Mouse (Mus musculus) ES-E14 (cell line): ENCODE data around the gene Rprd1b.

ENCODE experiments used
- MAFK ChIP-seq: IDR thresholded peaks from 2 replicates; pipeline ENCODE4 v1.6.1; 2014; ENCODE audit warnings: mild to moderate bottlenecking, low read depth, low read length, inconsistent platforms; ENCODE audit not compliant: insufficient read depth
- ZNF384 ChIP-seq: IDR thresholded peaks from 2 replicates; pipeline ENCODE4 v1.6.1; 2012; ENCODE audit warnings: low read depth, low read length, inconsistent platforms

DNA sequence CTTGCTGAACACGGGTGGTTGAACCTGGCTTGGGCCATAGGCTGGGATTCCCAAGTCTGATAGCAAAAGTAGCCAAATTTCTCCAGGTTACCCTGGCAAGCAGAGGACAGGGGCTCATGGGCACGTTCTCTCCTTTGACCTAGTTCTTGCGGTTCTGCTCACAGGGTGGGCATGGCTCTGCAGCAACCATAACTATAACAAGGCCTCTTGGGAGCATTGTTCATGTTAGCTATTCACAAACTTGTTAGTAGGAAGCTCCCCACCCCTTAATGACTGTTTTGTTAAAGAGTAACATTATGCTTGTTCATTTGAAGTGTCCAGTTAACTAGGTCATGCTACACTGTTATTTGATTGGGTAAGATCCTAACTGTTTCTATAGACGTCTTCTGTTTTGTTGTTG lies 137.5 kb downstream of the Rprd1b start:
- TF ChIP-seq MAFK (no peak), ZNF384 (no peak)
